Mouse (Mus musculus) embryo, embryonic 11.5 days (tissue): ENCODE measurements at regions not wholly inside any gene's neighbourhood (a gene's known extent, or its start where the extent isn't known, plus 50 kb on each side); places are given as distances from the start of the nearest gene placed in this dataset.
A peak's percentile ranks its signal among the peaks of the same experiment; 100 is the strongest.

Experiments
- DNase-seq: peaks from one replicate; pipeline ENCODE4 v3.0.0-alpha.2; 2012; ENCODE audit warnings: low read depth, low spot score

DNA sequence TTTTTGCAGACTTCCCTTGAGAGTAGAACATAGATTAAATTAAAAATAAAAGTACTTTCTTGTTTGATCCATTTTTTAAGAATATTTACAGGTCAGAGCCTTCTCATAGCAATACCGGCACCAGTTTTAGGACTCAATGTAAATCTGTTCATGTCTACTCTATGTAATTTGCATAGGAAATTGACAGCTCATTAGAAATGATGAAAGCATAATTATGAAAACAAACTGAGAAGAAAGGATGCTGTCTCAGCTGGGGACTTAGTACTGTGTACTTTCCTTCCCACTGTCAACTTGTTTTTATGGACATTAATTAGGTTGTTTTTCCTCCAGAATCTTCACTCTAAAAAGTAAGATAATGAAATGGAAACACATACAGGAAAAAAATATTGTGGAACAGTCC lies 3344.8 kb upstream of the Gm6569 start:
- DNase-seq: no peak

DNA sequence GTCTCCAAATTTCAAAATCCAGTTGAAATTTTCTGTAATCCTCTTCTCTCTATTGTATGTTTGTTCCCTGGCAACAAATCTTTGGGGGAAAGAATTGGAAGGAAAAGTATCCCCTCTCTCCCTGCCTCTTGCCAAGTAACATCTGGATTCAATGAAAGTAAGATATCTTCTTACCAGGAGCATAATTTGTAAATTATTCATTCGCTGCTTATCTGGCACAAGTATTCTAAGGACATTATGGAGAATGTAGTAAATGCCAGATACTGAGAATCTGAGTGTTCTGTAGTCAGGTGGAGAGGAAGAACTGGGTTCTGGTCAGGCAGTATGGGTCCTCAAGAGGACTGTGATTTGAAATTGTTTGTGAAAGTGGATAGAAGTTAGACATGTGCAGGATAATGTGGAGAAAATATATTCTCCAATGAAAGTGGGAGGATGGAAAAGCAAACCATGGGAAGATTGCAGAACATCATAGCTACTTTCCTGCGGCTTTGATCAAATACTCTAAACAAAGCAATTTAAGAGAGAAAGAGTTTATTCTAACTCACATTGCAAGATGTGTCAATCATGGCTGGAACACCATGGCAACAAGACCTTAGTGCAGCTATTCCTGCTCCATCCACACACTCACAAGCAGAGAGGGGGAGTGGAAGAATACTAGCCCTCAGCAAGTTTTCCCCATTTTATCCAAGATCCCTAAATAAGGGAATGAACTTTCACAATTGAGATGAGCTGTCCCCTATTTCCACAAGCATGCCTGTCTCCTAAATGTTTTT lies 3327.1 kb upstream of the Gm6569 start:
- no peak for DNase-seq

DNA sequence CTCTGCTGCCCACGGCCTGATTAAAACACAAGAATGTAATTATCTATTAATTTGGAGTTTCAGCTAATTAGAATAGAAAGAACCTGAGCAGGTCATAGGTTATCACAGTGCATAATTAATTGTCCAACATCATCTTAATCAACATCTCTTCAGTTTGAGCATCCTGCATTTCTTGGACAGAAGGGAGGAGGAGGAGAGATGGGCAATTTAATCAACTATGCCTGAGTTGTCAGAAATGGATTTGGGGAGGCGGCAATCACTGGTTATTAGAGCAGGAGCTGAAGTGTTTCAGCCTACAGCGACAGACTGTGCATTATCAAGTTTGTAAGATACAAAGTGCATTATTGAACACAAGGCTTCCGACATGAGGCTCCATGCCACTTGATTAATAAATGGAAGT lies 3313.8 kb upstream of the Gm6569 start:
- no peak for DNase-seq

DNA sequence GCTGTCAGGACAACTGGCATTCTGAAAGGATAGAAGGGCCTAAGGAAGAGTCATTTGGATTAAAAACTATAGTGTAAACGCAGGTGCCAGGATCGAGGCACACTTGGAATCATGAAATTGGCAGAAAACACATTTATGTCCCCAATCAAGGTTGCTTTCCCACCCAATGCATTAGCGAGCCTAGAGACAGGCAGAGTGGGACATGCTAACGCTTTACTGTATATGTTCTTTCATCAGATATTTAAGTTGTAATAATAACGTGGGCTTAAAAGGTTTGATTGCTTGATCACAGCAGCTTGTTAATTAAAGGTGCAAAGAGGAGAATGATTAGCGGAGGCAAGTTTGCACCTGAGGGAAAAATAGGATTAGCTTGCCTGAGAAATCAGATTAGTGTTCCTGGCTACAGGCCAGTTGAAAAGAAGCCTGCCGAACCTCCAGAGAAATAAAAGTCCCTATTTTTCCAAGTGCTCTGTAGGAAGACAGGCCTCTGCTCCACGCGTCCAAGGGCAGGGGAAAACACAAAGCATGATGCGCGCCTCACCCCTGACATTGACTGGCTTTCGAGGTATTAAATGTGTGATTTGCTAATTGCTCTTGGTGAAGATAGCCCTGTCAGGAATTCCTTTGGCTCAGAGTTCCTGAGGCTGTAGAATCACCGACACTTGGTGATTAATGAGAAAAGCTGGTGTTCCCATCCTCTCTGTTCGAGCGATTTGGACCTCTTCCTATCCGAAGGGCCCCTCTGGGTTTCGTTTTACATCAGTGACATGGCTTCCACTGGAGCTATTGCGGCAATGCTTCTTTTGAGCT lies 3279.4 kb upstream of the Gm6569 start:
- no peak for DNase-seq

DNA sequence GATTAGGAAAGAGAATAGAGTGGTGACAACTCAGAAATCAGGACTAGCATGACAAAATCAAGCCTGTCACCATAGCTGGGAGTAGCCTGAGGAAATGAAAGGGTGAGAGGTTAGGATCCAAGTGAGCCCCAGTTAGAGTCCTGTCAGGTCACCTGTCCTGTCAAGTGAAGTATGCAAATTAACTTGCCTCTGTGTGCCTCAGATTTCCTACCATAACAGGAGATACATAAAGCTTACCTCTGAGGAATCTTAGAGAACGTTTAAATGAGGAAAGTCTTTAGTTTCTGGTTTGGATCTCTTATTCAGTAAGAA lies 3278.8 kb upstream of the Gm6569 start:
- no peak for DNase-seq

DNA sequence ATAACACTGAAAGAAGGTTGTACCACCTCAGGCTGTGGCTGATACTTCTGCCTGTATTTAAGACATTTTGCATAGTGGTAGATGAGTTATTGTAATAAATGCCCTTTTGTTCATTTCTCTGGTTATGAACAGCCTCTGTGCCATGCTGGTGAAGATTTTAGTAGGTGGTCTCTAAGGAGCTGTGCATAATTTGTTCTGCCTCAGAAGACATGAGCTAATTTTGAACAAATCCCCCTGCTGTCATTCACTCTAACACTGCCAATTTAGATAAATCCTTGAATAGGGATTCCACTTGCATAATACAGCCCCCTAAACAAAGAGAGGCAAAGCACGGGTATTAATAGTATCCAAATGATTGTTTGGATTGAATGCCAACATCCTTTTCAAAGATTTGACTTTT lies 3240.1 kb upstream of the Gm6569 start:
- no peak for DNase-seq

DNA sequence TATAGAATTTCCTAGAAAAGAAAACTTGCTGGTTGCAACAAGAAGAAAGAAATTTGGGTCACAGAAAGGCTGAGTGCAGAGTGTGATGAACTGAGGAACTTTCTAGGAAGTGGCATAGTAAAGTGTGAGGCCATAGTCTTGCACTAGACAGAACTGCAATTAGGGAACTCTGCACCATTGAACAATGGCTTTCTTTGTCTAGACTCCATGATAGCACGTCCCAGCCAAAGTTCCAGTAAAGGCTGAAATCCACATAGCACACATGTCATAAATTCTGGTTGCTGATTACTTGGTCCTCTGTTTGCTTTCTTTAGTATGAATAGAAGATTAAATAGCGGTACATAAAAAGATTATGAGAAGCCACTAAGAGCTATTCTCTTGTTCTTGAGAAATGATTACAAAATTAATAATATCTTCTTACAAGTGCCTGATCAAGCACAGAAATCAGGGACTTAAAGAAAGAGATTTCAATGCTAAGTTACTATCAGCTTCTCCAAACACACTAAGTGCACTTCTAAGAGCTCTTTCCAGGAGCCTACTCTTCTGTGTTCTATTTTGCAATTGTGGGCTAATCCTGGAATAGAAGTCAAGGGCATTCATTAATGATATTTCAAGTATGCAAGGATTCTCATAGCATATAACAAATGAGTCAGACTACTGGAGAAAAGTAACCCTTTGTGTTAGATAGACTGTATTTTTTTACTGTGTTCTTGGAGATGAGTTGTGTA lies 3233.4 kb upstream of the Gm6569 start:
- no peak for DNase-seq

DNA sequence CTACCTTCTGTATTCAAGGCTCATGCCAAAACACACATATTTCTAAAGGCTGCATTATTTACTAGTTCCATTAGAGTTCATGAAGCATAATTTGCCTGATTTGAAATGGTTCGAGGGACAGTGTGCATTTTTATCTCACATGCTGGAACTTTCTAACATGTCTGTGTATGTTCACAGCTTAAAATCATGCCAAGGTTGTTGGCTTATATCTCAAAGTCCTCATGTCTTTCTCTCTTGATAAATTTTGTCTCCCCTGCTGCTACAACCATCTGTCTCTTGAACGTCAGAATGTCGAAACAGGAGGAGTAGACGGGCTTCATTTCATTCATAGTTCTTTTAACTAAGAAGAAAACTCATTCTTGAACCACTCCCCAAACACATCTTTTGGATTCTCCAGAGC lies 3229.1 kb upstream of the Gm6569 start:
- DNase-seq: no peak

DNA sequence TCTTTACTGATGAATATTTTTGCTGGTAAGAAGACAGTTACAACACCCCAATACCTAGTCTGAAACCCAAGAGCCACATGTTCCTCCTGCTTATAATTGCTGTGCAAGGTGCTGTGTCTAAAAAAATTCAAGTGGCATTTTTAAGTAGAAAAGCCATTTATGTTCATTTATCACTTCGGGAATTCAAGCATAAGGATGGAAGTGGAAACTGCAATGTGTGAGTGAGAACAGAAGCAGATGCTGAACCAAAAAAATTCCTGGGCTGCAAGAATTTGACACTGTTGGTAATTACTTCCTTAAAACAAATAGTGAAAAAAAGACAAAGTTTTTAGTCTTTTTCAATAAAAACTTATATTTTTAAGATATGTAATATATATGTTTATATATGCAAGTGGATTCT lies 3227.5 kb upstream of the Gm6569 start:
- DNase-seq: no peak

DNA sequence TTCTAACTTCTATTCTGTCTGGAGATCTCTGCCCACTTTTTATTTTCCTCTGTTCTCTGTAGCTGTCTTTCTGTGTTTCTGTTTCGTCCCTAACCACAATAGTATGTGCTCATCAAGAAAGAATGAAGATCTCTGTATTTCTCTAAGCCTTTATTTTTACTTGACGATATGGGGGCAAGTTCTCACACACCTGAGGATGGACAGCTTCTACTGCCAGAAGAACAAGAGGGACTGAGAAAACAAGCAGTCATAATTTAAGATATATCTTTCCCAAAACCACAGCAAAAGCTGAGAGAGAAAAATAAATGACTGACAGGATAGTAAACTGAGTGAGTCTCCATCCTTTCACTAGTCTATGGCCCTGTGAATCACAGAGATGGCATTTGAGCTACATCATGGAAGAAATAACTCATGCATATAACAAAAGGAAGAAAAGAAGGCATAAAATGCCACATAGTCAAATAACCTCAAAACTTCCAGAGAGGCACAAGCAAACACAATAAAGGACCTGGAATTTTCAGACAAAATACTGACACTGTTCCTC lies 3216.2 kb upstream of the Gm6569 start:
- DNase-seq: no peak

DNA sequence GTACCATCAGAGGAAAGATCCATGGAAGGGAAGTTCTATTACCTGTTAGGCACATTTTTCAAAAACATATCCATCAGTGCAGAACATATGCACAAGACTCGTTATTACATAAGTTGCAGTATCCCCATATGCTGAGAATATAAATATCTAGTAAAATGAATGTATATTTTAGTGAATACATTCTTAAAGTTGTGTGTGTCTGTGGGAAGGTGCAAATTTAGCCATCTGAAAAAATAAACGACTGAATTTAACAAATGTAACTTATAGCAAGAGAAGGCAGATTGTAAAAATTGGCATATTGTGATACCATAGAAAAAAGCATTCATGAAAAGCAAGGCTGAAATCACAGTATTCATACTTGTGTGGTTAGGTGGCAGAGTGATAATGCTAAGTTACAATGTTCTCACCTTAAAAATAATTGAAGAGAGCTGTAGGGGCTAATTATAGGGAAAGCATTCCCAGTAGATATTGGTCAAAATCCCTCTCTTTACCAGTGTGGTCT lies 3193.3 kb upstream of the Gm6569 start:
- DNase-seq: no peak

DNA sequence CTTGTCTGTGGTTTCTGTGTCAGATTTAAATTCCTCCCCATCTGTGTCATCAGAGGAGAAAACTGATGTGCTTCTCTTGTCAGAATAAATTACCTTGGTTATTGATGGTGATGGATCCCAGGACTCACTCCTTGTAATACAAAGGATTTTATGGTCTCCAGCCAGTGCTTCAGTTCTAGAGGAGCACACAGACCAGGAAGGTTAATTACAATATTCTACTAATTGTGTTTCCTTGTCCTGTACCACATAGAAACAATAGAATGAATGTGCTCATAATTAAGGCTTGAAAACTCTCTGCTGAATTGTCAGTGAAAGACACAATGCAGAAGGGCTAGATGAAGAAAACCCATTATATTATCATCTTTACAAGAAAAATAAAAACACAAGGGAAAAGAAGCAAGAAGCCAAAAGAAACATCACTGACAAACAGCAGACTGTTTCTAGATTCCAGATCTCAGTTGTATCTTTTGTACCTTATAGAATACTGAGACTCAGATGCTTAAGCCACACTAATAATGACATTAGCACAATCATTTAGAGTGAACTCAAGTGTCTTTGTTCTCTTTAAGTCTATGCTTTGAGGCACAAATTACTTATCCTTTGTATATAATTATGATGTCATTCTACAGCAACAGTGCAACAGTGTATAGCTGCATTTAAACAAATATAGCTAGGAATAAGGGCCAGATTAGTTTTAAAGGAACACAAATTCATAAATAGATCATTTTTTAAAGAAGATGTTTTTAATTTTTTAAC lies 3189.7 kb upstream of the Gm6569 start:
- DNase-seq: no peak

DNA sequence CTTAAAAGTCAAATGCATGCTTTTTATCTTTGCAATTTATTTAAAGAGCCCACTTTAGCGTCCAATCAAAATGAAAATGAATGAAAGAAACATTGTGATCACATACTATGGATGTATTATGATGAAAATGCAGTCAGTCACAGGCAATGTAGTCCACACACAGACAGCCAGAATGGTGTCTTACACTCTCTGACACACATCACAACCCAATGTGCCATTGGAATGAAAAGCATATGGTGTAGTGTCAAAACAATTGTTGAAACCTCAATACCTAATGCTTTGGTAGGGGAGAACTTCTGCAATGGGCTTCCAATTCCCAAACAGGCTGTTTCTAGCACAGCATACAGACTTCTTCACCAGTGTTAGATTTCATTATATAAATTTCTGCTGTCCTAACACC lies 3158.8 kb upstream of the Gm6569 start:
- no peak for DNase-seq

DNA sequence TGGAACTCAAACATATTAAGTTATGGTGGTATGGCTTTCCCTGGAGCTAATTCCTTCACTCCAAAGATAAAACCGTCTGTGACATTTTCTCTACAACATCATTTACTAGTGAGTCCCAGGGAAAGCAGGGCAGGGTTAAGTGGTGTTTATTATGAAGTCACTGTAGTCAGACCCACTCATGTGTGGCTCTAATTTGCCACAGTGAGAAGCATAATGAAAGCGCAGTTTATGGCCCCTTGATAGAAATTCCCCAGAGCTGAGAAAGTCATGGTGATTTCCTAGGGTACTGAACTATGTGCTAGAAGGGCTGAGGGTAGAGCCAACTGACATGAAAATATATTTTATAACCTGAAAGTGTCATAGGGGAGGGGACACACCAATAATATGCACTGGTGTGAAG lies 3129.8 kb upstream of the Gm6569 start:
- no peak for DNase-seq

DNA sequence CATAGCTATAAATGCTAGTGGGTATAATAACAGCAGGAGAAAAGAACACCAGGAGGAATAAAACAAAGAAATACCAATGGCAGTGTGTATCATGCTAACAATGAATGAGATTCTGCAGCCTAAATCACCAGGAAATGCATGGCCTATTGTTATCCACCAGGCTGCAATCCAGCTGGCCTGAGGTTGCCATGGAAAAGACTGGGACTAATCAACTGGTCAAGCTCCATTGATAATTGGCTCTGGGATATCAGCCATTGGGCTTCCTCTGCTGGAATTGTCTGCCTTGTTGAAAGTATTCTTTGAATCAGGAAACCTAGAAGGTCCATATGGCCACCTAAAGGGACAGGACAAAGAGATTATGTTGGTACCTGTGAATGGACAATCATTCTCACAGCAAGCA lies 3120.6 kb upstream of the Gm6569 start:
- peak; percentile 7 for DNase-seq

DNA sequence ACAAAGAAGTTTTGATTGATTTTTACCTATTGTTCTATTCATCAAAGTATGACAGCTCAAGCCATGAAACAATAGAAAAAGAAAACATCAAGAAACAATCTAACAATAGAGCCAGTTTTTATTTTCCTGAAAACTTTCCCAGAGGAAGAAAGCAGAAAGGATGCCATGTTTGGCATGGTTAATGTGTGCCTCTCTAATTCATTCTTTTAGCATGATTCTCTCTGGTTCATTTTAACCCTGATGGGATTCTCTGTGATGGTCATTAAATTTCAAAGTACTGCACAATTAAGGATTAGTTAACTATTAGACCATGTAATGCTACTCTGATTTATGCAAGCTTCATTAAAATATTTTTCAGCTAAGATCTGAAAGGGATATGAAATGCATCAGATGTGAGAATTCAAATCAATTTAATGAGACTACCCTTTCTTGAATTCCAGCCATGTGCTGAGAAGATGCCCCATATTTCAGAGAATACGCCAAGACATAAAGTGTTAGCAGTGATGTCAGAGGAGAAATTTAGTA lies 3106.9 kb upstream of the Gm6569 start:
- no peak for DNase-seq

DNA sequence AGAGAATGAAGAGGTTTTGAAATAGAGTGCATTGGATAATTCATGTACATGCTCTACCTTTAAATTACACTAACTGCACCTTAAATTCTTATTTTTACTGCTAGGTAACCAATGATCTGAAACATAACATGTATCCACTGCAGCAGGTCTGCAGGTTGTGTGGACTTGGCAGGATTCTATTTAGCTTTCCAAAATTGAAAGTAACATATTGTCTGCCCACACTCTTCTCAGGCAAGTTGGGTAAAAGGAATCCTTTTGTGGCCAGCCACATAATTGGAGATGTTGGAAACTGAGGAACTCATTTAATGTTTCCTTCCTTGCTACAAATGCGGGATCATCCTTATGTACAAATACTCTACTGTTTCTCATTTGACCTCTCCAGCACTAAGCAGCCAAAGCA lies 3106.4 kb upstream of the Gm6569 start:
- no peak for DNase-seq

DNA sequence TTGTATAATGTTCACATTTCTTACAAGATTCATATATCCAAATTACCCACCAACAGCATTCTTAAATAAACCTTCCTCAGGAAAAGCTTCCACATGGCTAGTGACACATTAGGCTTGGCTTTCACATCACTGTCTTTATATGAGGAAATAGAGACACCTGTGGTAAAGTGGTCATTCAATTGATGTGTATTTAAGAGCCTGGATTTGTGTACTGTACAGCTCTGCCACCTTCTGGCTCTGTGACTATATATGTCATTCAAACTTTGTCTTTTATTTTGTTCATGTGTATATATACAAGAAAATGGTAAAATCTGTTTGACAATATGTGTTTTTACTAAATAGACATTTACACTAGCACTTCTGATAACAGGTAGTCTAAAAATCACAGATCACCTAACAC lies 3090.1 kb upstream of the Gm6569 start:
- DNase-seq: no peak

DNA sequence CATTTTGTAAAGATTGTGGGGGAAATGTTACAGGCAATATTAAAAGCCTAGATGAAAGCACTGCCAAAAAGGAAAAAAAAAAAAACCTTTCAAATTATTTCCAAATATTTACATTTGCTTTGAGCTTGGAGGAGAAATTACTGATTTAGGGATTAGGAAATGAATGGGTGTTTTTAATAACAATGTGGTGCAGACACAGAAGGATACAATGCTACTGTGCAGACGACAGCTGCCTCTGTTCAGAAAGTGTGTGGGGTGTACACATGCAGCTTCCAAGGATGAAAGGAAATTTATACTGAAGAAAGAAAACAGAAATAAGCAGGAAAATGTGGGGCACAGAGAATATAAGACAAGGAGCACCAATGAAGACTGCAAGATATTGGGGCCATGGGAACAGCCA lies 3070.3 kb upstream of the Gm6569 start:
- no peak for DNase-seq

DNA sequence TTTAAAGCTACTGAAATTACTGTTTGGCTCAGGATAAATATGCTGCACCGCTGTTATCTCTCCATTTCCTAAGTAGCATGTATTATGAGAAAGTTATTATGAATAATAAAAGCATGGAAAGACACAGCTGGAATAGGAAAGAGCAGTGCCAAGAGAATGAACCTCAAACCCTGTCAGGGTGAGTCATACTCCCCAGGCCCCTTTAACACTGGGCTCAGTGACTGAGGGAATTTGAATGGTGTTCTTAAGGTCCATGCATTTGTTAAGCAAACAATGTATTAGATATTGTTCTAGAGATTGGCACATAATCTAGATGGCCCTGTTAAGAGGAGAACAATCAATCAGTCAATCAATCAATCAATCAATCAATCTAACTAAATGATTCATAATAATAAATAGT lies 3069.8 kb upstream of the Gm6569 start:
- no peak for DNase-seq

DNA sequence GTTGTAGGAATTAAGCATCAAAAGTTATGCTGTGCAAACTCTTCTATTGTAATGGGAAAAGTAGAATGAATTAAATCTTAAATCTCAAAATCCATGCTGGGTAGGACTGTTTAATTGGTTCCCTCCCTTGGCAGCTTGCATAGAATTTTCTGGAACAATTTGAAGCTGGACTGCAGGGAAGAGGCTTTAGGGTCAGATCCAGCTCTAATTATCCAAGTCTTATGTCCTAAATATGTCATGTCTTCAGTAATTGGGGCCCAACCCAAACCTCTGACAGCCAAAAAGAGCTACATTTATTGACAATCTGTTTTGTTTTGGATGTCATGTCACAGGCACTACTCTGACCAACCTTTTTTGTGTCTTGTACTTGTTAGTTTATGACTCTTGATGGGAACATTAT lies 3068.9 kb upstream of the Gm6569 start:
- no peak for DNase-seq
